Mouse (Mus musculus) testis, adult 2 months (tissue): ENCODE data around the gene Orm1. TPM values are rescaled to one million over a fixed set of nuclear protein-coding genes. Genes with fewer than 3 reads are reported as not detected.

Experiments used
- H3K27ac ChIP-seq: fragments of 200-500 bp; 2 replicates; pipeline ENCODE4 v1.5.1; 2012; ENCODE audit warnings: low read depth, low read length; ENCODE audit not compliant: control insufficient read depth, insufficient read depth
- H3K27me3 ChIP-seq: fragments of 200-500 bp; 2 replicates; pipeline ENCODE4 v1.6.1; 2012; ENCODE audit warnings: mild to moderate bottlenecking, low read length, moderate library complexity; ENCODE audit not compliant: control insufficient read depth, insufficient read depth
- H3K36me3 ChIP-seq: fragments of 200-500 bp; 2 replicates; pipeline ENCODE4 v1.6.1; 2012; ENCODE audit warnings: mild to moderate bottlenecking, low read length; ENCODE audit not compliant: control insufficient read depth, insufficient read depth
- H3K4me1 ChIP-seq: fragments of 200-500 bp; 2 replicates; pipeline ENCODE4 v1.6.1; 2012; ENCODE audit warnings: low read length; ENCODE audit not compliant: control insufficient read depth, insufficient read depth
- H3K4me3 ChIP-seq: fragments of 200-500 bp; 2 replicates; pipeline ENCODE4 v1.5.1; 2012; ENCODE audit warnings: low read depth, mild to moderate bottlenecking, low read length, moderate library complexity, mixed read lengths; ENCODE audit not compliant: control insufficient read depth
- CTCF ChIP-seq: fragments of 200-500 bp; IDR thresholded peaks from 2 replicates; pipeline ENCODE4 v1.5.1; 2012; ENCODE audit warnings: low read depth, mild to moderate bottlenecking, inconsistent platforms, low read length, moderate library complexity; ENCODE audit not compliant: control insufficient read depth, insufficient read depth, insufficient replicate concordance
- POLR2A ChIP-seq: fragments of 200-500 bp; IDR thresholded peaks from 2 replicates; pipeline ENCODE4 v1.6.1; 2012; ENCODE audit warnings: low read depth, mild to moderate bottlenecking, inconsistent platforms, low read length, moderate library complexity; ENCODE audit not compliant: control insufficient read depth
- polyA plus RNA-seq: library from polyadenylated mRNA; depleted of rRNA; stranded (reverse); fragments of >200 nt; gene quantifications from 2 replicates; pipeline ENCODE4 v1.2.3, GENCODE M21; 2012; rRNA removed

Orm1 gene
- 0.59 TPM in 1 of 2 replicates, not detected in the other for polyA plus RNA-seq

- no peaks in the 10 kb centered on the region for H3K36me3 ChIP-seq
- TF ChIP-seq CTCF (no peak), POLR2A (no peak)
- no peaks in the 10 kb centered on the region for H3K4me1 ChIP-seq
- no peaks in the 10 kb centered on the region for H3K27me3 ChIP-seq
- no peak within 1 kb of the TSS for H3K27ac ChIP-seq
- H3K4me3 ChIP-seq = no peak within 1 kb of the TSS
Measured at GRCm38 (mm10) chr4:63344295-63344694, at the start of gene Orm1. Orm1 (plus strand) TSS chr4:63344560.

GRCm38 (mm10) chr4:63295641-63296040 is 48.7 kb upstream of the Orm1 start:
- Histone ChIP-seq H3K27ac (no peak overlapping the region), H3K36me3 (no peaks in the 10 kb centered on the region), H3K4me3 (no peak overlapping the region), H3K27me3 (no peaks in the 10 kb centered on the region), H3K4me1 (peaks cover 4% of the 10 kb centered on the region)
- TF ChIP-seq CTCF = no peak
- TF ChIP-seq POLR2A = no peak

DNA sequence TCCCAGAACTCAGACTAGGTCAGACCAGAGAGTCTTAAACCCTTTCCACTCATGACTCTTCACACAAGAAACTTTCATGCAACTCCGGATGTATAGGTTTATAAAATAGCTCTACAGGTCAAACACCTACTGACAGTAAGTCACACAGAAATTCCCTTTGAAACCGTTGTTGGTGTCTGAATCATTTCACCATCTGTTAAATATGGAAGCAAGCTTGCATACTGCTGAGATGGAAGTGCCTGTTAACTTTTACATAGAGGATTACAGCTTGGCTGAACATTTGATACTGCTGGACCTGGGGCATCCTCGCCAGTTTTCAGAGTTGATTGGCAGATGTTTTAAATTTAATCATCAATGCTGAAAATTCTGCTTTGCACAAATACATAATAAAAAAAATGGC is 48.1 kb upstream of the Orm1 start:
- no peak for TF ChIP-seq CTCF
- TF ChIP-seq POLR2A = no peak
- Histone ChIP-seq H3K4me1 (peaks cover 4% of the 10 kb centered on the region), H3K4me3 (no peak overlapping the region), H3K27me3 (no peaks in the 10 kb centered on the region), H3K36me3 (no peaks in the 10 kb centered on the region), H3K27ac (no peak overlapping the region)

DNA sequence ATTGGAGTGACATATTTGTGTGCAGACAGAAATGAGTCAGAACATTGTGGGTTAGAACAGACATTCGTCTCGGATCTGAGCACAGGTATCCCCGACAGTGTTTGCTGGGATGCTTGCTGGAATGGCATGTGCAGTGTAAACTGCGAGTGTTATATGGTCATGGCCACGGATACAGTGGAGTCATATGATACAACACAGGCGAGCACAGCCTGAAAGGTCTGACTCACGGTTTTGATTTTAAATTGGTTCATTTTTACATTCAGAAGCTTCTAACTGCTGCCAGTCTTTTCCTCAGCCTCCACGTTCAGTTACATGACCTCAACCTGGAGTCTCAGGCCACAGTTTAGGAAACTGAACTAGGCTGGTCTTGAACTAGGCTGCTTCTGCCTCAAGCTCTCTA is 47.5 kb upstream of the Orm1 start:
- Histone ChIP-seq H3K27ac (no peak overlapping the region), H3K4me1 (peaks cover 4% of the 10 kb centered on the region), H3K36me3 (no peaks in the 10 kb centered on the region), H3K4me3 (no peak overlapping the region), H3K27me3 (no peaks in the 10 kb centered on the region)
- TF ChIP-seq CTCF (no peak), POLR2A (no peak)

DNA sequence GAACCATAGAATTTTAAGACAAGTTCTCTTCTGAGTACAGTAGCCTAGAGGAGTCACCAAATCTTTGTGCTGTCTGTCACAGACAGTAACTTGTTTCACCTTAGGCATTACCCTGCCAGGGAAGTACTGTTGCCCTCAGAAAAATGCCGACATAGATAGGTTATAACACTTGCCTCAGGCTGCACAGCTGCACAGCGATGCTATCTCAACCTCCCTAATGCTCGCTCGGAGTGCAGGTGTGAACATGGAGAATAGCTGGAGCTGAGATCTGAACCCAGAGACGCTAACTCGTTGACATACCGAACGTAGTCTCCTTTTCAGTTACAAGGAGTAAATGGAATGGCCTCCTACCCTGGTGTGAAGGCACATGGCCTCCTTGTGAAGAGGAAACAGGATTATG is 46.2 kb upstream of the Orm1 start:
- Histone ChIP-seq H3K27ac (no peak overlapping the region), H3K4me3 (no peak overlapping the region), H3K36me3 (no peaks in the 10 kb centered on the region), H3K4me1 (peaks cover 4% of the 10 kb centered on the region), H3K27me3 (no peaks in the 10 kb centered on the region)
- TF ChIP-seq POLR2A (no peak), CTCF (no peak)

DNA sequence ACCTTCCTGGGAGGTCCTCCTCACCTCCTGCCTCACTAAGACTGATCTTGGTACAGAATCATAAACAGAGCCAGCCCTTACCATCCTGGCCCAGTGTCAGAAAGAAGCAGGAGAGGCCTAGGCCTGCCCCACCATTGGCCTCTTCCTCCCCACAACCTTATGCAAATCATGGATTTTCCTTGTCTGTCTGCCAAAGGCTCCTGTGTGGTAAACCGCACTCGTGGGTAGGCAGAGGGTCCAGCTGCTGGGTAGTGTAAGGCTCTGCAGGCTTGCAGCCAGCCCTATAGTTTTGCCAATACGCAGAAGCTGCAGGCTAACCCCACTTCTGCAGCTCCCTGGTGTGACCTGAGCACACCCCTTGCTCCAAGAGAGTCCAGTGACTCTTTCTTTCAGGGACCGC is 41.7 kb upstream of the Orm1 start:
- no peaks in the 10 kb centered on the region for H3K27me3 ChIP-seq
- no peak overlapping the region for H3K4me3 ChIP-seq
- H3K27ac ChIP-seq = no peak overlapping the region
- TF ChIP-seq CTCF (no peak), POLR2A (no peak)
- H3K36me3 ChIP-seq = no peaks in the 10 kb centered on the region
- peaks cover 4% of the 10 kb centered on the region for H3K4me1 ChIP-seq

DNA sequence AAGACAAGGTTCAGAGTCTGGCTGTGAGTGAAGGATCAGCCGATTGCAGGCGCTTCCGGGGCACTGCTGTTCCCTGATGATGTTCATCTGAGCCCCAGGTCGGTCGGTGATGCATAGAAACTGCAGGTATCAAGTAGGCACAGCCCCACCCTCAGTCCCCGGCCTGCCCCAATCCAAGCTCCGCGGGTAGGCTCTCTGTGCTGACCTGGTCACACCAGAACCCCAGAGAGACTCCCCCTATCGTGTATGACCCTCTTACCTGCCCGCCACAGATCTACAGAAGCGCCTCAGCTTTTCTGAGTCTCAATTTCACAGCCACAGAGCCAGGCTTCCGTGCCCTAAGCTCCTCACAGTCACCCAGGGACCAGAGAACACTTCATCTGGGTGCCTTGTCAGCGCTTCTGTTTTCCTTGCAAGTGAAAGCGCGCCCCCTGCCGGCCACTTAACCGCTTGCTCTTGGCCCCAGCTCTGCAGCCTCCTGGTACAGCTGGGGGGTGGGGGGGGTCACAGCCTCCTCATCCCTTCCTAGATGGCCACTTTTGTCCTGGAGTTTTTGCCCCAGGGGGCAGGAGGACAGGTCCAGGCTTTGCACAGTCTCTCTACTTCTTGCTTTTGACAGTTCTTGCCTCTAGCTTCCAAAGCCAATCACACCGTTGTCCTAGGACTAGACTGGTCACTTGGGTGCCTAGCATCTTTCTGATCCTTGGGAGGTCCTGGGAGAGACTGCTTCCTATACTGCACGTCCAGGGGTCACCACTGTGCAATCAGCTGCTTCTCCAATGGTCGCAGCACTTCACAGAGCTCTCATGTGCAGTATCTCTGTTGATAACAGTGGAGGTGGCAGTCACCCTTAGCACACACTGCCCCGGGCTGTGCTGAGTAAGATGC is 36.9 kb upstream of the Orm1 start:
- no peak overlapping the region for H3K27ac ChIP-seq
- H3K4me3 ChIP-seq = no peak overlapping the region

DNA sequence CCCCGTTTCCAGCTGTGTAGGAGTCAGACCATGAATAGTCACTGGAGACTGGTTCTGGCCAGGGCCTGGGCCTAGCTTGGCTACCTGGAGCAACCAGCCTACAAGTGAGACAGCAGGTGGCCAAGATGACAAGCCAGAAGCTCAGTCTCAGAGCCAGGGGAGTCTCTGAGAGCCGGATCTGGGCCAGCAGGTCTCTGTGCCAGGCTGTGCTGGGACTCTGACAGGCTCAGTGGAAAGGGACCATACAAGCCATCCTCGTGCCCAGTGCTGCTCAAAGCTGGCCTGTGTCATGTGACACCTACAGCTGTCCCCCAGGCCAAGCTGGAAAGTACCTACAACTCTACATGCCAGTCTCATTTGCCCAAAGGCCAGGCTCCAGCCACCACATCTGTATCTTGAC is 36.0 kb upstream of the Orm1 start:
- Histone ChIP-seq H3K4me3 (no peak overlapping the region), H3K27ac (no peak overlapping the region), H3K27me3 (no peaks in the 10 kb centered on the region), H3K36me3 (no peaks in the 10 kb centered on the region), H3K4me1 (no peaks in the 10 kb centered on the region)
- TF ChIP-seq CTCF = no peak
- TF ChIP-seq POLR2A = no peak

More for the DNA sequence above, 36.9 kb upstream of the Orm1 start:
- TF ChIP-seq POLR2A (no peak), CTCF (peak; percentile 70)
- Histone ChIP-seq H3K27me3 (no peaks in the 10 kb centered on the region), H3K4me1 (no peaks in the 10 kb centered on the region), H3K36me3 (no peaks in the 10 kb centered on the region)
